Mouse (Mus musculus) left cerebral cortex, adult 8-10 months (tissue): Measurements from ENCODE around the gene Exosc9. TPM values are rescaled to one million over a fixed set of nuclear protein-coding genes. Genes with fewer than 3 reads are reported as not detected.

Source experiments
- DNase-seq, 2 experiments: peaks; one replicate each; pipeline ENCODE4 v3.0.0; 2022; ENCODE audit warnings: low spot score in 2 of 2
- total RNA-seq, 4 experiments: library from RNA; stranded (reverse); gene quantifications; 2 replicates each; pipeline ENCODE4 v1.2.4; 2022

Gene Exosc9
- 10 to 100 TPM; 40.6 to 42.9 (median 40.8) TPM for total RNA-seq

DNA sequence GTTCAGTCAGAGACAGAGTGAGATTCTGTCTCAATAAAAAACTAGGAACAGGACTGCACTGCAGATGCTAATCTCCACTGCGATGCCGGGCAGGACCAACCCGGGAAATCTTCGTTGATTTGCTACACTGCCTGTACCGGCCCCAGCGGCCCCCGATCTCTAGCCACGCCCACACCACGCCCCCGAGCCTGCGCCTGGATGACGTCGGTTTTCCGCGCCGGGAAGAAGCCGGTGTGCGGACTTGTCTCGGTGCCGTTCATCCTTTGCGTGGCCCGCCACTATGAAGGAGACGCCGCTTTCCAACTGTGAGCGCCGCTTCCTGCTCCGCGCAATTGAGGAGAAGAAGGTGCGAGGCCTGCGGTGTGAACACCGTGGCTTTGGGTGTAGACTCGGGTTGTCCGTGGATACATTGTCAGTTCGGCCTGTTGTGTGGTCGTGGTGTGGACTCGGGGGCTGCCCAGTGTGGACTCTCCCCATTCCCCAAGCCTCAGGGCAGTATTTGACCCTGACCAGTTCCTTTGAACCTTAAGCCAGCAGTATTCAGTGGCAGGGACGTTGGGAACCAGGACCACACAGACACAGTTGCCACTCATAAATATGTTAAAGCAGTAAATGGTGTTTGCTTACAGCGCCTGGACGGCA lies at the start of gene Exosc9:
TSS of gene Exosc9 (plus strand) at position 201 of the 642 bp plus-strand sequence.
- peak; percentile 89 to 98 for DNase-seq

DNA sequence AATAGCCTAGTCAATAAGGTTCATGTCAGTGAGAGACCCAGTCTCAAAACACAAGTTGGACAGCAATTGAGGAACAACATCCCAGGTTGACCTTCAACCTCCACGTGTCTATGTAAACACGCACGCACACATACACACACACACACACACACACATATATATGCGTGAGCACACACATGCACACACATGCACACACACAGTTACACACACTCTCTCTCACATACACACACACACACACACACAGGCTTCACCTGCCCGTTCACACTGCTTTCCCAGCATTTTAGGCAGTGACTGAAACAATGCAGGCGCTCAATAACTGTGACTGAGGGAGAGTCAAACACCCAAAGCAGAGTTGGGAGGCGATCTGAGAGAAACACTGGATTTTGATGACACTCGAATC lies 47.1 kb upstream of the Exosc9 start:
- DNase-seq: no peak

DNA sequence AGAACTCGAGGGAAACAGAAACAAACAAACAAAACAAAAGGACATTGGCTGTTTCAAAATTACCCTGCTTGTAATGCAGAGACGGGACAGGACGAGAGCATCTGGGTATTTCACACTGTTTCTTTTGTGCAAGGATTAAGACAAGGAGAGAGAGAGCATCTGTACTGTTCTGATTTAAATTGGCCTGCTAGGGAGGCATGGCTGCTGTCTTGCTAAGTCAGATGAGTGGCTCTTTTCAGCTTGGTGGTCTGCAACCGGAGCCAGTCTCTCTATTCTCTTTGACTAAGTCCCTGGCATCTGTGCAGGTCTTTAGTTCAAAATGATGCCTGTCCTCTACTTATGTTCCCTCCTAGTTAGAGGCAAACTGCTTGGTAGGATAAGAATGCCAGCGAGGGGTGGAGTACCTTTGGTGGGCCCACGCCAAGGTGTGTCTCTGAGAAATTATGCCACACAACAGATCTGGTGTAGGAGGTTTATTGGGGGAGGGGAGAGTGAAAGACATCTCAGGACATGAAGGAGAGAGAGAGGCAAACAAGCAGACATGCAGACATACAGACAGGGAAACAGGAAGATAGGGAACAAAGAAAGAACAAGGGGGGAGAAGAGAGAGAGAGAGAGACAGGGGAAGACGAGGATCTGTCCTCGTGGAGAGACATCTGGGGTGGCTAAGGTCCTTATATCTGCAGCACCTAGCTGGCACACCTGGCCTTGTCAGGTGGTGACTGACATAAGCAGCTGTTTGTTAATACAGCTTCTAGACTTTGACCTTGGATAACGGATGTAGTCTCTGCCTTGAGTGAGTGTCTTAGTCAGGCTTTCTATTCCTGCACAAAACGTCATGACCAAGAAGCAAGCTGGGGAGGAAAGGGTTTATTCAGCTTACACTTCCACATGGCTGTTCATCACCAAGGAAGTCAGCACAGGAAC lies 46.3 kb upstream of the Exosc9 start:
- no peak for DNase-seq

DNA sequence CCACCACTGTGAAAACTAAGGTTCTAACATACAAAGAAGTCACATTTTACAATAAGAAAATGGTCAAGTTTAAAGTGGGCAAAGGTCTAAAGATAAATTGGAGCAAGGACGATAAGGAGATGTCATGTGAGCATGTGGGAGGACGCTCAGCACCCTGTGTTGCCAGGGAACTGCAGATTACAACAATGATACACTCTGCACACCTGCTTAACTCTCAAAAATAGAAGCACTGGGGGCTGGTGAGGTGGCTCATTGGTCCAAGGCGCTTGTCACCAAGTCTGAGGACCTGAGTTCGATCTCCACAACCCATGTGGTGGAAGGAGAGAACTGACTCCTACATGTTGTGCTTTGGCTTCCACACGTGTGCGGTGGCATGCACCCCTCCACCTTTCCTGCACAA lies 40.9 kb upstream of the Exosc9 start:
- no peak for DNase-seq

DNA sequence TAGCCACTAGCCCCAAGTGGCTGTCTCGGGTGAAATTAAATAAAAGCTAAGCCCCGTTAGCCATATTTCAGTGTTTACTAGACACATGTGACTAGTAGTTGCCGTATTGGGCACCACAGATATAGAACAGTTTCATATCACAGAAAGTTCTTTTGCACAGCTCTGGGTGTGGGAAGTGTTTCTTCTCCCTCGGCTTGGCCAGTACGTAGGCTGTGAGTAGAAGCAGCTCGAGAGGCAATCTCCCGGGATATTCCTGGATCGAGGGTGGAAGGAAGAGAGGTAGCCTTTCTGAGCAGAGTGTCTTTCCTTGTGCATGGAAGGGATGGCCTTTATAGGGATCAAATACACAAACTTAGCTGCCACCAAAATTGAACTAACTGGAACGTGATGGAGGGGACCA lies 36.2 kb upstream of the Exosc9 start:
- peak in 1 of 2 experiments; percentile 78 for DNase-seq

DNA sequence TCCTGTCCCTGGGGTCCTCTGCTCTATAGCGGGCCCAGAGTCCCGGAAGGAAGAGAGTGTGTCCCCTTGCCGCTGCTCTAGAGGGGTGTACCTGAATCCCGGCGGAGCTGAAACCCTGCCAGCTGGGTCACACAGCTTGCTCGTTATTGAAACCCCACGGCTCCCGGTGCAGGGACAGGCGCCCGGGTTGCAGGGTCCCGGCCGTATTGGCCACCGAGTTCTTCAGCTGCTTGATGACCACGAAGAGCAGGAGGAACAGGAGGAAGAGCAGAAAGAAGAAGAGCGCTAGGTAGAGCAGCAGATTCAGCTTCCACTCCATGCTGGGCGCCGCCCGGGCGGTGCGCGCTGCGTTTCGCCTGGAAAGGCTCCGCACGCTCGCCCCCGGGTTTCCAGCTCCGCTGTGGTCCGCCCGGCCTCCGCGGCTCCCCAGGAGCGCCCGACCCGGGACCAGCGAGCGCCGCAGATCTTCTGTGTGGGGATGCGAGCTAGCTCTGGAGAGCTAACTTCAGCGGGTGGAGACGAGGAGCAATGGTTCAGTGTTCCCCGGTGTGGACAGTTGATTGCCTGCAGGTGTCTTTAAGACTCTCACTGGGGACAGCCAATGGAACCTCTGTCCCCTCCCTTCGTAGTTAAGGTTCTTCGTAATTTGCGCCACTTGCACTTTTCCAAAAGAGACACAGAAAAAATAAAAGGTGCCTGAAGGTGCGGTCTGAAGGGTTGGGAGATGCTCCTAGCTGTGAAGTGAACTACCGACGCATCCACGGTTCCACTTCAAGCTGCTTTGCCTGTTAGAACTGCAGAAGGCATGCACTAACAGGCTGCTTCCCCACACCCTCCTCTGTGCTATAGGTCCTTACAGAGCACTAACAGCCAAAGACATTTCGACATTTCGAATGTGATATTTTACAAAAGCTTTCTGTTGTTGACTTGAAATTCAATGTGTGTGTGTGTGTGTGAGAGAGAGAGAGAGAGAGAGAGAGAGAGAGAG lies 31.0 kb upstream of the Exosc9 start, which contains the start of gene Gm11549:
TSS of gene Gm11549 (minus strand) at position 741 of the 988 bp plus-strand sequence.
- DNase-seq: peak in 1 of 2 experiments; percentile 48

DNA sequence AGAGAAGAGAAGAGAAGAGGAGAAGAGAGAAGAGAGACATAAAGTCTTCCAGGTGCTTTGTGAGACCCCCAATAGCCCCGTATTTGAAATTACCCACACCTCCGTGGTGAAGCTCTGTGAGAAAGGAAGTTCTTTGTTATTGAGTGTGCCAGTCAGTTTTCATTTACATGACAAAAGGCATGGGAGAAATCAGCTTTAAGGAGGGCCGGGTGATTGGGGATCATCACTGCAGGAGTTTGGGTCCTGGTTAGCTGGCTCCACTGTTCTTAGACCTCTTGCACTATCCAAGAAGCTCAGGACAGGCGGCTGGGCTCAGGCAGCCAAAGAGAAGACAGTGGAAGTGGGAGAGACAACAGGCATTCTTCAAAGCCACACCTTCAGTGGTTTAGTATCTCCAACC lies 30.3 kb upstream of the Exosc9 start:
- no peak for DNase-seq

DNA sequence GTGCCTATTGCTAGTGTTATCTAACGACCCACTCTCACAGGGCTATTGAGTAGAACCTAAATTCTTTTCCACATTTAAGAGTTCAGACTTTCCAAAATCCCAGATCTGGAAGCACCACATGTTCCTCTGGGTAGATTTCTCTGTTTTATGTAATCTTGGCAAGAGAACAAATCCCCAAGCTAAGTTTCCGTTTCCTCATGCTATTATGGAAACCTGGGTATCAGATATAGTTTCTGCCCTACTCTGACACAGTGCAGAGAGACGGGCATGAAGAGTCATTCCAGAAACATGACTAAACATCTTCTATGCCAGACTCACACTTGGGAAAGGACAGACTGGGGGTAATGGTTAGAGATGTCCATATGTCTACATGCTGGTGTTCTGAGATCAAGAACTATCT lies 27.9 kb upstream of the Exosc9 start:
- DNase-seq: no peak

DNA sequence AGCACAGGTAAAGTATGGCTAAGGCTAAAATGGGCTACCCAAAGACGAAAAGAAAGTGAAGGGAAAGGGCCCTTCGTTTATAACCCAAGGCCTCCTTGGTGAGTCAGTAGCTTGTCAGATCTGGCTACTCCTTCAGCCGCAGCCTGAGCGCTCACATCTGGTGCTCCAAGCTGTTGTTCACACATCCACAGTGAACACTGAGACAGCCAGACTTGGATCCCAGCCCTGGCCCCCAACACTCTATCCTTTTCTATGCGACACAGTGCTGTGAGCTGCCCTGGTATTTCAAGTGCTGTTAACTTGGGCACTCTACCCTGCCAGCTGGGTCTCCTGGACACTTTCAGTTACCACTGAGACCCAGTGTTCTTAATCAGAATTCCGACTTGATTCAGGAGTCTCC lies 22.1 kb upstream of the Exosc9 start:
- peak; percentile 48 to 89 for DNase-seq

DNA sequence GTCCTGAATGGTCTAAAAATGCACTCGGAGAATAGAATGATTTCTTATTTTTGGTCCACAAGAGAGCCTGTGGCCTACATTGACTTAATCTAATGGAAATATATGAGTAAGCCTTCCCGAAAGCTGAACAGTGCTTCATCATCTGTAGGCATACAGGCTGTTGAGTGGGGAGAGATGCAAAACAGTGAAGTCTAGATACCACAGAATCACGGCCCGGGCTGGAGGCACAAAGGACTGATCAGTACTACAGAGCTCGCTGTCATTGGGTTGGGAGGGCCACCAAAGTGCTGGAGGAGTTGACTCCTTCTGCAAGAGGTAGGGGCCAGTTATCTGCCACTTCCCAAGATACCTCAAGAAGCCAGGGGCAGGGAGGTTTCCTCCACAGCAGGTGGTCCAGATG lies 21.6 kb upstream of the Exosc9 start:
- DNase-seq: no peak

DNA sequence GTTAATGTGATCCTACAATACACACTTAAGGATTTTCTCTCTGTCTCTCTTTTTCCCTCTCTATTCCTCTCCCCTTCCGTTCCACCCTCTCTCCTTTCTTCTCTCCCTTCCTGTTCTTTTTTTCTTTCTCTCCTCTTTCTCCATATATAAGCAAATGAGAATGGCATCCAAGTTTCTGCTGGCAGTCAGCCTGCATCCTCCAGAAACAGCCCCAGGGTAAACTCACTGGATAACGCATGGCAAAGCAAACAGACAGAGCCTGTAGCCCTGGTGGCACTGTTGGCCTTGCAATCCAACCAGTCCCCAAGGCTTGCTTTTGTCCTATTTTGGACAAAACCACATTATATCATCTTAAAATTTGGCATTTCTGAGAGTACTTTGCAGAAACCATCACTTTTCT lies 21.2 kb upstream of the Exosc9 start:
- DNase-seq: no peak

DNA sequence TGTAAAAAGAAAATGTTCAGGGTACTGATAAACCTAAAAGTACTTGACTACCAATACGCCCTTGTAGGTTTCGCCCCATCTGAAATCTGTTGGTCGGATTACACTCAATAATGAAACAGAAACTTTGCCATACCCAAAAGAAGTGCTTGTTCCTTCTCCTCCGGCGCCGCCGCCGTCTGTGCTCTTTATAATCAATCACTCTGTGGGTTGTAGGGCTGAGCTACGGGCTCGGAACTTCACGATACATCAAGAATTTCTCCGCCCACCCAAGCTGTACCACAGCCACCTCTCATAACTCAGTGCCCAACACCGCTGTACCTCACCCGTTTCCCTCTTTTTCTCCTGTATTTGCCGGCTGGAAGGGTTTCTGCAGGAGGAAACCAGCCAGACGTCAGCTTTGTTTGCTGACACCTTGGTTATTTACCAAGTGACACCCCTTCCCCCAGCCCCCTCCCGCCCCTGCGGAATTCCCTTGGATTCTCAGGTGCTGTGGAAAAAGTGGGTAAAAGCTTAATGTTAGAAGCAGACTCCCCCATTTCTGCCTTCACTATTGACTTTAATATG lies 20.3 kb upstream of the Exosc9 start:
- no peak for DNase-seq

DNA sequence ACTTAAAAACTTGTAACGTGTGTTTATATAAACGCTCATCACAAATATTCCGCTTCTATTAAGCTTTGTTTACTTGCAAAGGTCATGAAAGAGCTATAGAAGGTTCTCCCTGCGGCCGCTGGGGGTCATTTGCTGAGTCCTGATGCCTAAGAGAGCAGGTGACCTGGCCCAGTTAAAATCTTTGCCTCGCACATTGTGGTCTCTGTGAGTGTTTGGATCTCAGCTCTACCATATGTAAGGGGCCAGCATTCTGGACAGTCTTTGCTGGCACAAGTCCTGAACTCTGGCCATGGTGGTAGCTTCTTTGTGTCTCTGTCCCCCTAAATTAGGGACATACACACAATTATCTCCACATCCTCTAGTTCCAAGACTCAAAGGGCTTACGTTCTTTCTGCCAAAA lies 19.7 kb upstream of the Exosc9 start:
- no peak for DNase-seq

DNA sequence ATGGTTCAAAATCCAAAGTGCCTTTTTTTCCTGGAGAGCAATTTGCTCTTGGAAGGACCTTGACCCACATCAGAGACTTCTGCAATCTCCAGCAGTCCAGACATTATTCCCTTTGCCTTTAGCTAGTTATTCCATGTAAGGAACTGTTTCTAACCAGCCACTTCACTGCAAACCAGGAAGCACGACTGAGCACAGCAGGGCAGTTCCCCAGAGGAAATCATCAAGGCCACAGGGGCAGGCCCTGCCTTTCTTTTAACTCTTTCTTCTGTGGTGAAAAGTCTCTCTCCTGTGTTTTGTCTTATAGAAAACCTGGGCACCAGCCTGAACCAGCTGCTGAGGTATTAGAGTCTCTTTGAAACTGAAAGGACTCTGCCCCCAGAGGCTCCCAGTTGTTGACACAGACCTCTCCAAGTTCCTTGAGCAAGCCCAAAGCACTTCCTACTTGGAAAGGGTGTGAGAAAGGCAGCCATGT lies 19.2 kb upstream of the Exosc9 start:
- no peak for DNase-seq

DNA sequence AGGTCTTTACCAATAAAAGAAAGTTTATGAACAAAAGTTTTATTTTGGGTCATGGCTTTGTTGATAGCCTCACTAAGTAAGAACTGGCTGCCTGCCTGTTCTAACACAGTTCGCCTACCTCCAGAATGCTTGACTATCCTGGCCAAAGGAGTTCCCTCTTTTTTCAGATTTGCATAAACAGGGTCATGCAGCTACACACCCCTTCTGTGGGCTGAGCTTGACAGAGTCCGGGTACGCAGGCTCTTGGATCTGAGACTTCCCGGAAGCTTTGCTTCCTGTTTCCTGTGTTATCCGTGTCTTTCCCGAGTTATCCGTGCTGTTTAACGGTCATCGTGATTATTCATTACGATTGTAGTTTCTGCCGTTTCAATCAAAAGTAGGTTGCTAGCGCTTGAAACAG lies 16.4 kb upstream of the Exosc9 start:
- DNase-seq: no peak

DNA sequence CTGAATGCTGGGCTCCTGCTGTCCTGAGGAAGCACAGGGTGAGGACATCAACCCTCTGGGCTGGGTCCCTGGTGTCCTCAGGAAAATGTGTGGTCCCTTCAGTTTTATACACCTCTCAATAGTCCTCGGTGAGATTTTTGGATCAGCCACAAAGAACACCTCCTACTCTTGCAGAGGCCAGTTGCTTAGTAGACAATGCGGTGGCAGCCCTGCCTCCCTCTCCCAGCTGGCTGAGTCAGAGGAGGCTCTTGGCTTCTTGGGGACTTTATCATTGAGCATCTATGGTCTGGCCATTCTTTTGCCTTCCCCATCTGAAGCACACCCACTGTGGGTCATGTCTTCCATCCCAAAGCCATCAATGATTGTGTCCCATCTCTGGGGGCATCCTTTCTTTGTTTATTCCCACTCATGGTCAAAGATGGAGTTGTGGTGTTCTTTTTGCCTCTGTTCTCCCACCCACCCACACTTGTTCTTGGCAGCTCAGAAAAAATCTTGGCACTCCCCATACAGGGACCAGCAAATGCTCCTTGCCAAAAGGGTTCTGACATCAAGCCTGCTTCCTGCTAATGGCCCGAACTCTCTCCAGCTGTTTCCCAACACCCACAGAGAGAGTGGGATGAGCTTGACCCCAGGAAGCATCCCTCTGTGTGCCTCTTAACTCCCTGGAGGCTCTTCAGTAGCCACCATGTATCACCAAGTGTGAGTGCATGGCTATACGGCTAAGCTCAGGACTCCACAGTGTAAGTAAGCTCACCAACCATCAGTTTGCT lies 14.5 kb upstream of the Exosc9 start:
- DNase-seq: peak in 1 of 2 experiments; percentile 40

DNA sequence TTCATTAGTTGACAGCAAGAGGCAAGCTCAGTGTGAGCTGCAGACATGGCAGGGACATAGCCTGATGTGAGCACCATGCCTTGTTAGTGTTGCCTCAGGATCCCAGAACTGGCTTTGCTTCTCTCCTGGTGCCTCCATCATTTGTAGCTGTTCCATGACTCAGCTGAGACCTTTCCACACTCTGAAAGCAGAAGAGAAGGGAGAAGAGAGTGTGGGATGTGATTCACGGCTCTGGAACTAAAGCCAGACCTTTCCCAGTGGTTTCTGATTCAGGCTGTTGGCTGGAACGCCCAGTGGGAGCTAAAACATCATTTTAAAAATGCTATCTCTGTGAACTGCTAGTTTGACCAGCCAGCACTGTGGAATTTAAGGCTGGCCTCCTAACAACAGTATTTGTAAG lies 11.7 kb upstream of the Exosc9 start:
- peak in 1 of 2 experiments; percentile 54 for DNase-seq

DNA sequence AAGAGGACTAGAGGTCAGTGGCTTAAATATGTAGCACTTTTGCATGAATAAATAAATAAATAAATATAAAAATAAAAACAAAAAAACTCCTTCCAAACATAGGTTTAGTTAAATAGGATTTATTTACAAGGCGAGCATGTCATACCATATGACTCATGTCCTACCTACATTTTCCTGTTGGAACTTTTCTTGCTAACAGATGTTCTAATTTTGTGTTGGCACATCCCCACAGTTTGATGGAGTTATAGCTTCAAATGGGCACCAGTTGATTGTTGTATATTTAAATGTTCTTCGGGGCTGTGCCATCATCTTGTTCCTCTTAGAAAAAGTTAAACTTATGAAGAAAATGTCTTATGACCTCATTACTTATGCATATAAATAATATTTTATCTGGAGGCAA lies 11.0 kb upstream of the Exosc9 start:
- no peak for DNase-seq

DNA sequence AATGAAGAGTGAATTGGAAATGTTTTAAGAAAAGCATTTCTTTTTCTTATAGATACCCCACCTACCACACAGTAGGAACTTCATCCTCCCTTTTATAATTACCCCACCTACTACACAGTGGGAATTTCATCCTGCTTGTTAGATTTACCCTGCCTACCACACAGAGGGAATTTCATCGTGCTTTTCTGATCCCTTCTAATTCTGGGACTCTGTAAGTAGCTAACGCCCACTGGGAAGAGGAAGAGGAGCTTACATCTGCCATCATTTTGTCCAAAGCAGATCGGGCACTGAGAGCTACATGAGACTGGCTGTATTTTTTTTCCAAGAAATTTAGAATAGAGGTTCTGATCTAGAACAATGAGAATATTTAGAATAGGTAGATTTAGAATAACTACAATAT lies 7.4 kb upstream of the Exosc9 start:
- DNase-seq: no peak

DNA sequence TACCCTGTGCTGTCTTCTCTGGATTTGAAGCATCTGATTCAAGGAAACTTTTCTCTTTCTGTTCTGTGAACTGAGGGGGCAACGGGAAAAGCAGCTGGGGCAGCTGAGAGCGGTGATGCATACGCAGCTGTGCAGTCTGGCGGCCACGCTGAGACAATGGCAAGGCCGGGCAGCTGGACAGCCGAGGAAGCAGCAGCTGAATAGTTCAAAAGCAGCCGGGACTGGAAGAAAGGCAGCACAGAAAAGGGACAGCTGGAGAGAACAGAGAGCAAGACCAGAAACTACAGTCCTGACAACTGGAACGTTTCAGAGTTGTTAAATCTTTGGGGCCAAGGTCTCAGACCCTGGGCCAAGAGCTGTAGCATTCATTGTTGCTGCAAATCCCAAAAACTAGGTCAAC lies 1.1 kb upstream of the Exosc9 start:
- peak in 1 of 2 experiments; percentile 31 for DNase-seq
